Mouse (Mus musculus) fat pad, adult 2 months (tissue): ENCODE results near the gene Zc3h12a.

Source experiments
- DNase-seq: peaks from one replicate; pipeline ENCODE4 v3.0.0-alpha.2; 2011; ENCODE audit warnings: low read depth, low spot score; ENCODE audit errors: extremely low read depth

Gene Zc3h12a

DNA sequence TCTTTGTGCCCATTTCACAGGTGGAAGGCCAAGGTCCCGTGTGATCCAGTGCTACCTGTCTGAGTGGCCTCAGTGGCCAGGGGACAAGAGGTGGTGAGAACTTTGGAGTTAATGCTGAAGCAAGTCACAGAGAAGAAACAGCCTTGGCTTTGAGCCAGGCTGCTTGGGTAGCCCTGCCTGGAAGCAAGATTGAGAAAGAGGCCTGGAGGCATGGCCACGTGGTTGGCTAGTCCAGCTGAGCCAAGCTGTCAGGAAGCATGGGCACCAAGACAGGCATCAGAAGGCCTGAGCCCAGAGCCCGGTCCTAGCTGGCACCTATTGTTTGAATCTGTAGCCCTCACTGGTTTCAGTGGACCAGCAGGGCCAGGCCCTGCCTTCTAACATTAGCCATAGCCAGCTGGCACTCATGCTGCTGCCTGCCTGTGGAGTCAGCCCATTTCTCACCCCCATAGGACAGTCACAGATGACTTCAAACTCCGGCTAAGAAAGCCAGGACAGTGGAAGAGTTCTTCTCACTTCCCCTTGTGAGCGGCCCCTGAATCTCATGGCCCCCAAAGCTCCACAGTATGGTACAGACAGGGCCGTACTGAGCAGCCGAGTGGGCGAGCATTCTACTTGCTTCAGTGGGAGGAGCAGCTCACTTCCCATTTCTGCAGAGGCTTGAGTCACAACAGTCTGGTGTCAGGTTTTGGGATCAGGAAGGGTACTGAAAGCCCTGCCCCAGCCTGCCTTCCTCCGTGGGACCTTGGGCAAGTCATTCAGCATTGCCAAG, 11.4 kb downstream of the Zc3h12a start:
- no peak for DNase-seq

- DNase-seq: no peak
Measured at GRCm38 (mm10) chr4:125115710-125116089, 11.9 kb downstream of the Zc3h12a start.

DNA sequence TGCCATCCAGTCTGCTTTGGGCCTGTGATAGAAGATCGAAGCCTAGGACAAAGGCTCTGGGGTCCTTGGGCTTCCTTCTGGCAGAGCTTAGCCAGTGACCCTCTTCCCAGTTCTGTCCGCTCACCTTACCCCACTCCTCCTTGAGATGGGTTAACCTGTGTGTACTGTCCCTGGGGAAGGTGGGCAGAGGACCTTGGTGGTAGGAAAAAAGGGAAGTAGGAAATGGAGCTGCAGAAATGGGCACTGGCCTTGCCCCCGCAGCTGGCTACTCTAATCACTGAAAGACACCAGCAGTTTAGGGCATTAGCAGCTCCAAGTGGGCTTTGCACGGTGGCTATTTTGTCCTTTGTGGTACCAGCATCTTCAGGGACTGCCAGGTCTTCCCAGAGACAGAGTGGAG, 12.6 kb downstream of the Zc3h12a start:
- no peak for DNase-seq

DNA sequence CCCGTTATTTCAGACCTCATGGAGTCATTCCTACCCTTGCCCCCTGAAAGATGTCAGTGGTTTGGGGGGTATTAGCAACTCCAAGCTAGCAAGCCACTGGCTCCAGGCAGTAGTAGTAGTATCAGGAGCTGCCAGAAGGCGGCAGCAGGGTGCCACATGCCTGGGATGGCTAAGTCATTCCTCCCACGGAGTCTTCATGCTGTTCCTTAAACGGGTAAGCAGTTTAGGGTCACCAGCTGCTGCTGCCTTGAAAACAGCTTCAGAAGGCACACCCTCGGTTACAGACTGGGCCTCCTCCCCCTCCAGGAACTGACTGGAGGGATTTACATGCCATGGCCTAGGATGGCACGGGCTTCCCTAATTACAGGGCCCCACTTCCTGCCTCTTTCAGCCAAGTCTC, 13.0 kb downstream of the Zc3h12a start:
- no peak for DNase-seq

DNA sequence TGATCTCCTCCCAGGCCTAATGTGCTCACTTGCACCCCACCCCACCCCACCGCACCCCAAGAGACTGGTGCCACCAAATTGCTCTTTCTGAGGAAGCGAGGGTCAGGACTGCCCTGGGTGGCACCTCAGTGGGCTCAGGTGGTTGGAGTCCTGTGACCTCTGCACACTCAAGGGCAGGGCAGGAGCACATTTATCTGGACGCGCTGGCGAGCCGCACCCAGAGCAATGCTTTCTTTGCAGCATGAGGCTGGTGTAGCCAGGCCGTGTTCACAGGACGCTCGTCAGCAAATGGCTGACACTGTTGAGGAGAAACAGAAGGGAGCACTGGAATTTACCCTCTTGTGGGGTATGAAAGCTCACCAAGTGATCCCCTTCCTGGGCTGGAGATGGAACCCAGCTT, 22.3 kb downstream of the Zc3h12a start:
- DNase-seq: no peak

DNA sequence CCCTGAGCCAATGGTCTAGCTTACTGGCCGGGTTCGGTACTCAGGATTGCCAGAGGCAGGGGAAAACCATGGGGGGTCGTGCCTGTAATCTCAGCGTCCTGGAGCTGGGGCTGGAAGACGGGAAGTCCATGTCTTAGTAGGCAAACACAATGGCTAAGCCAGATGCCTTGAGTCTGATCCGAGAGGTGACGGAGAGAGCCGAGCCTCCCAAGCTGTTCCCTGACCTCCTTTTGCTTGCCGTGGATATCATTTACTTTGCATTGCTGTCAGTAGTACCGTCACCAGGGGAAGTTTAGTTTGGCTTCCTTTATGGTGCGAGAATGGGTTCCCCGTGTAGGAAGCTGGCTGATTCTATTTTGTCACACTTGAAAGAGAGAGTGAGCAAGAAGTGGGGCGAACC, 26.3 kb downstream of the Zc3h12a start:
- DNase-seq: no peak

DNA sequence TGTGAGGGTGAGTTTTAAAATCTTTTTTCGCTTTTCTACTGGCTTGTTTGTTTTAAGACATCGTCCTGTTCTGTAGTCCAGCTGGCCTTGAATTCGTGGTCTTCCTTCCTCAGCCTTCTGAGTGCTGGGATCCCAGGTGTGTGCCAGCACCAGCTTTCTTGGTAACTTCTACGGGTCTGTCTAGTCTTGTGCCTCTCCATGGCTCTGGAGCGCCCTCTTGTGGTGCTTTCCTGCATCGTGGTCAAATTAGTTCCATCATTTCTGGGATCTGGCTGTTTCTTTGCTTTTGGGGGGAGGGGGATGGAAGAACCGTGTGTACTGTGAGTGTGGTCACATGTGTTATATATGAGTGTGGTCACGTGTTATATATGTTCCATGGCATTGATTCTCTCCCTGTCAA, 28.2 kb downstream of the Zc3h12a start:
- no peak for DNase-seq

DNA sequence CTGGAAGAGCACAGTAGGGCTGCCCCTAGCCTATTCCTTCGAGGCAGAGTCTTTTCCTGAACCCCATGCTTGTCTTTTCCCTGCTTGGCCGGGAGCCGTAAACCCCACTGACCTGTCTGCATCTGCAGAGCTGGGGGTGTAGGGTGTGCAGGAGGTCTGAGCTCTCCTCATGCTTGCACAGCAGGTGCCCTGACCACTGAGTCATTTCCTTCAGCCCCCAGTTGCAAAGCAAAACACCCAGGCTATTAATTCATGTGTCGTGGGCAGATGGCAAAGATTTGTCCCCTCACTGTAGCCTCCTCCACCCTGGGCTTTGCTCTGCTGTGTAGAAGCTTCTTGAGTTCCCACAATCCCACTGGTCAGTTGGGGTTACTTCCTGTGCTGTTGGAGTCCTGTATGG, 30.2 kb downstream of the Zc3h12a start:
- DNase-seq: no peak

GRCm38 (mm10) chr4:125096066-125096465, 31.6 kb downstream of the Zc3h12a start:
- DNase-seq: no peak

GRCm38 (mm10) chr4:125093031-125093430, 34.6 kb downstream of the Zc3h12a start:
- no peak for DNase-seq

GRCm38 (mm10) chr4:125085346-125085841, 42.2 kb downstream of the Zc3h12a start:
- no peak for DNase-seq

GRCm38 (mm10) chr4:125084403-125085345, 43.0 kb downstream of the Zc3h12a start, which contains the start of gene Meaf6:
Meaf6 (plus strand) TSS chr4:125085134.
- DNase-seq: no peak

- DNase-seq: no peak
Measured at GRCm38 (mm10) chr4:125078698-125079097, 48.9 kb downstream of the Zc3h12a start.

DNA sequence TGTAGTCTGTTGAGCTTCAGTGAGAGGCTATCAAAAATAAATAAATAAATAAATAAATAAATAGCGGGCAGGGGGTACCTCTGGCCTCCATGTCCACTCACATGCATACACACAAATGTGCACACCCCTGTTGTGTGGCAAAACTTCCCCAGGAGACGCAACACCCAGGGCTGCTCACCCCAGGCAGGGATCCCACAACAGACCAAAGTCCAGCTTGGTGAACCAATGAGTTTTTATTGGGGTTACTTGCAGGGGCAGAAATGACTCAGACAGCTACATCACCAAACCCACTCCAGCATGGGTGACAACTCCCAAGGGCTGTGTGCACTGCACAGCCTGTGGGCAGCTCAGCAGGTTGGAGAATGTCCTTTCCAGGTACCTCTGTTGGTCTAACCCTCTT, 49.9 kb downstream of the Zc3h12a start:
- no peak for DNase-seq
